Mouse (Mus musculus) brain, adult 2 months (tissue): ENCODE data around the gene Pla2g4a.
A peak's percentile ranks its signal among the peaks of the same experiment; 100 is the strongest.

Source experiments
- DNase-seq: peaks from one replicate; pipeline ENCODE4 v3.0.0; 2011; ENCODE audit warnings: low read depth, low spot score

Gene Pla2g4a

DNA sequence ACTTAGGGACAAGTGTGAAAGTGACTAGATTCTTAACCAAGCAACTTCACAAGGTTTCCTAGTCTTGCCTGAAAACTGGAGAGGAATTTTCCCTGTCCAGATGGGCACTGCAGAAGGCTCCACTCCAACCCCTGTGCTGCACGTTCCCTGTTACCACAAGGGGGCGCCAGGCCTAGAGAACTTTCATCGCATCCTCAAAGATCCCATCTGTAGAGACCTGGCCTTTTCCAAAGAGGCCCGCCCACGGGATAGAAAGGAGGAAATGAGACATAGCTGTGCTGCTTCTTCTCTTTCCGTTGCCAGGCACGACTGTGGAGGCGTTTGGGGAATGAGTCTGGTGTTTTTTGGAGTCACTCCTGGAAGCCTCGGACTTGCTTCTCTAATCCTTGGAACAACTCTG lies 104.4 kb downstream of the Pla2g4a start:
- DNase-seq, result peak; percentile 92

DNA sequence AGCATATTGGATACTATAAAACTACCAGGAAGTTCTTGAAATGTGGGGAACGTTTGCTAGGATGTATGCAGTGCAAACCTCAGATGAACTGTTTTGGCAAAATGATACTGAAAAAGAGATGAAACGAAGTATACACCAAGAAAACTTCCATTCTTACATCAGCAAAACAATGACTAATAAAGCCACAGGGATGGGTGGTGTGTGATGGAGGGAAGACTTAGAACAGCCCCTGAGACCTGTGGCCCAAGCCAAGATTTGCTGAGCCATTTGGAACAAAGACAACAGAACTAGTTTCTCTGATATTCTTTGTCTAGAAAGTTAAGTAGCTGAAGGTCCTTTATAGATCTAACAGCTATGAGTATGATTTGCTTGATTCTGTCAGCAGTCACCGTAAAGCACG lies 105.5 kb downstream of the Pla2g4a start:
- DNase-seq, result no peak

GRCm38 (mm10) chr1:149854867-149855266 lies 106.2 kb downstream of the Pla2g4a start:
- DNase-seq, result no peak

- no peak for DNase-seq
Measured at GRCm38 (mm10) chr1:149846655-149847054, 114.4 kb downstream of the Pla2g4a start.

GRCm38 (mm10) chr1:149841845-149842244 lies 119.2 kb downstream of the Pla2g4a start:
- DNase-seq, result no peak

- no peak for DNase-seq
Measured at GRCm38 (mm10) chr1:149840961-149841416, 120.1 kb downstream of the Pla2g4a start.

DNA sequence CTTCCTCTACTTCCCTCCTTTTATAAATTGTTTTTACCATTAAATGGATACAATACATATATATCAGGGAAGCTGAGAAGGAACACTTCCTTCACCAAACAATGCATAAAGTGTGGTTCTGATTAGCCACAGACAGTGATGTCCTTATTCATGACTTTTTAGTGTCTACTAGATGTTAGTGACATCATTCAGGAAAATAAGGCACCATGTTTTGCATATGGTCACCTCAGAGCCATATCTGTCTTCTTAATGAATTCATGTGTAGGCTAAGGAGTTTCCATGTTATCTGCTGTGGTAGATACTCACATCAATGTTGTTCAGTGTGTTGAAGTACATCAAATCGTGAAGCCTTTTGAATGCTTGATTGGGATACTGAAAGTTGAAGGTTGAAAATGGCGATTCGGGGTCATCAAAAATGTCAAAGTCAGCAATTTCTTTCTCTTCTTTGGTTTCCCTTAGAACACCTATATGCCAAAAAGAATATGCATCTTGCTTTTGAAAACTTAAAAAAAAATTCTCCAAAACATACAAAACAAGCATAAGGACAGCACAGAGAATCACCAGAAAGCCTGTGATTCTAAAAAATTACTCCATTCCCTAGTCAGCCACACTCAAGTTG lies 120.7 kb downstream of the Pla2g4a start:
- DNase-seq, result no peak

- DNase-seq, result no peak
Measured at GRCm38 (mm10) chr1:149836496-149836895, 124.6 kb downstream of the Pla2g4a start.

DNA sequence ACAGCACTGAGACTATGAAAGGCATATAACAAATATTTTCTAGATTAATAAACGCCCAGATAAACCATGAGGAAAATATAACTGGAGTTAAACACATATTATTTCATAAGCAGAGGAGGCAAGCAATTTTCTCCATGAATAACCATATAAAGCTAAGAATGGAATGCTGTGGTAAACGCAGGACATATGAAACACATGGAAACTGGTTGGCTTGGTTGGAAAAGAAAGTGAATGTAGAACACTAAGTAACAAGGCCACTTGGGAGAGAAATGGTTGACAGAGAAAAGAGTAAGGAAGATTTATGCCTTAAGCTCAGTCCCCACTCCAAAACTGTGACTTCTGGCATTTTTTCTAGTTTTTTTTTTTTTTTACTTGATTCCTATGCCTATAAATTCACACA lies 127.2 kb downstream of the Pla2g4a start:
- no peak for DNase-seq

DNA sequence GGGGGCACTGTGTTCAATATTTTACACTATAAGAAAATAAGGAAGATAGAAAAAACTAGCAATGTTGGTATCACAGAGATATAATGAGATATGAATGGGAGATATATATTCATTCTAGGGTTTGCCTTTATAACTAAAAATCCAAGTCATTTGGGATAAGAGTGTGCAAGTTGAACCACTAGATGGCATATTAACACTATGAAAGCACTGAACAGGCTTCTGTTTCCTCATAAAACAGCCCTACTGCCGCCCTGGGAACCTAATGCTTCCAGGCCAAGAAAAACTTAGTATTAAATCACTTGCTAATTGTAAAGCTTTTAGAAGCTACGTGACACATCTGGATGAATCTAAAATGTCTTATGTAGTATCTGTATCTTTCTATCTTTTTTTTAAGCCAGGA lies 128.1 kb downstream of the Pla2g4a start:
- DNase-seq, result peak; percentile 75

- DNase-seq, result no peak
Measured at GRCm38 (mm10) chr1:149832514-149832913, 128.6 kb downstream of the Pla2g4a start.

GRCm38 (mm10) chr1:149831100-149831499 lies 130.0 kb downstream of the Pla2g4a start:
- no peak for DNase-seq

GRCm38 (mm10) chr1:149813616-149814345 lies 147.3 kb downstream of the Pla2g4a start:
- no peak for DNase-seq

- peak; percentile 22 for DNase-seq
Measured at GRCm38 (mm10) chr1:149809527-149809926, 151.6 kb downstream of the Pla2g4a start.
